Mouse (Mus musculus) ovary, postnatal 36 days (tissue): ENCODE measurements around the gene Ppp2ca.

Experiments used
- DNase-seq: peaks from one replicate; pipeline ENCODE4 v3.0.0; 2022; ENCODE audit warnings: low spot score, mixed read lengths

The Ppp2ca gene

DNA sequence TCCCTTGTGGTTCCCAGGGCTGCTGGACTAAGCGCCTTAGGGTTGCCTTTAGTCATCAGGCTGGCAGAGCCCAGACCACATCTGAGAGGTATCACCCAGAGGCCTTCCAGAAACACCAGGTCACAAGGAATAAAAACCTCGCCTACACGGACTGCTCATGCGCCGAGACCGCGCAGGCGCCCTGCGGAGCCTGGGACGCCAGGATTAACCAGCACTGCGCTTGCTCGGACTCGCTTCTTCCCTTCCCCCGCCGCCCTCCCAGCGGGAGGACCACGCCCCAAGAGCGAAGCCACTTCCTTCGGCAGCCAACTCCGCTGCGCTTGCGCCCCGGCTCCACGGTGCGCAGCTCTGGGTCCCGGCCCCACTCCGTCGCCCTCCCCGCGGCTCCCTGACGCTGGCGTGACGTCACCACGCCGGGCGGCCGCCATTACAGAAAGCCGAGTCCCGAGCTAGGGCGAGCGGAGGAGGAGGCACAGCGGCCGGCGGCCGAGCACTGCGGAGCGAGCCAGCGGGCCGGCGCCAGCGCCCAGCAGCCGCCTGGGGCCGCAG, at the start of gene Ppp2ca:
Ppp2ca (plus strand) TSS at position 284 of the 549 bp plus-strand sequence.
- peak; percentile 99 for DNase-seq

DNA sequence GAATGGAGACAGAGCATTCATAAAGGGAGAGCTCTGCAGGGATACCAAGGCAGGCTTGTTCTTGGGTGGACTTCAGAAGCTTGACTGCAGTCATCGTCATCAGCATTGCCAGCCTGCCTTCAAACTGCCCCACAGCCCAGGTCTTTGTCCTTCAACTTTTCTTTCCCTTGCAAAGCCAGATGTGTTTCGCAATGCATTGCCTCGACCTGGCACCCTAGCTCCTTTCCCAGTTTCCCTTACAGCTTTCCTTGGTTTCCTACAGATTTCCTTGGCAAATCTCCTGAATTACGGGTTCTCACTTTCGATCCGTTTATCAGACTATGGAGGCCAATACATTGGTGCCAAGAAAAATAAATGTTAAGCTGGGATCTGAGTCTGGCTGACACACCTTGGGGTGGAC, 45.1 kb upstream of the Ppp2ca start:
- no peak for DNase-seq

DNA sequence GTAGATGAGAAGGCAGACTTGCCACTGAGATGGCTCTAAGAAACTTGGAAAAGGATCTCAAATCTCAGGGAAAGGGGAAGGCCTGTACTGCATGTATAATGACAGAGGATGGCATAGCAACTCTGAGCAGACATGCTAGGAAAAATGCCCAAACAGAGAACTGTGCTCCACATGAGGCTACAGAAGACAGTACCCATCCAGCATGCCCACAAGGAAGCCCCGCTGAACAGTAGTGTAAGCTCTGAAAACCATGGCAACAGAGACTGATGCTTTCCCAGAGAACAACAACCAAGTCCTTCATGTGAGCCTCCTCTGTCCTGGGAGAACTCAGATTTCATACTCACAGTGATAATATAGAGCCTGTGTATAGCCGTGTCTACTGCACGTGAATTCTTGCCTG, 43.8 kb upstream of the Ppp2ca start:
- DNase-seq = no peak

DNA sequence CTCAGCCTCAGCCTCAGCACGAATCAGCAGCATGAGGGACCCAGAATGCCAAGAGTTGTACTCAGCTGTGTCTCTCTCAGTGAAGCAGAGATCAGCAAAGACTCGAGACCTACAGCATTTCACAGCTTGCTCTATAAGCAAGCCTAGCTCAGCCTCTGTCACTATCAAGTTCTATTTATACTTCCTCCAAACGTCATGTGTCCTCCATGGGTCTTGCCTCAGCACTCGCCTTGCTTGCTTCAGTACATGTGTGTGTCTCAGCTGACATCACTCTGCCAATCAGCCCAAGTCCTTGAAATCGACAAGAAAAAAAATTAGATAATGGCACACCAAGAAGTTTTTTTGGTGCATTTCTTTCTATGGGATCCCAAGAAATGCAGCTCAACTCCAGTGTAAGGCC, 42.3 kb upstream of the Ppp2ca start:
- DNase-seq = no peak

DNA sequence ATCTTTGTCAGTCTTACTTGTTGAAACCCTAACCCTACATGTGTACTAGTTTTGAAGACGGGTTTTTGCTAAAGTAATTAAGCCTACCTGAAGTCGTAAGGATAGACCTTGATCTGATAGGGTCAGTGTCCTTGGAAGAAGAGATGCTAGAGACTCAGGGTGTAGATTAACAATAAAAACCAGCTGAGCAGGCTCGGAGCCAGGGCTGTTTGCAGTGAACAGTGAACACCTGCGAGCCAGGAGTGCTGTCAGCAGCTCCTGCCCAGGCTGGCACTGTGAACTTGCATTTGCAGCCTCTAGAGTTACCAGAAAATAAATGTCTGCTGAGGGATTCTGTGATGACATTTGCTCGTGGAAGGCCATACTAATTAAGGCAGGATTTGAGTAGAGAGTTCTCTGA, 39.5 kb upstream of the Ppp2ca start:
- no peak for DNase-seq

- DNase-seq = no peak
Observed at GRCm38 (mm10) chr11:52060315-52060714, 38.2 kb upstream of the Ppp2ca start.

DNA sequence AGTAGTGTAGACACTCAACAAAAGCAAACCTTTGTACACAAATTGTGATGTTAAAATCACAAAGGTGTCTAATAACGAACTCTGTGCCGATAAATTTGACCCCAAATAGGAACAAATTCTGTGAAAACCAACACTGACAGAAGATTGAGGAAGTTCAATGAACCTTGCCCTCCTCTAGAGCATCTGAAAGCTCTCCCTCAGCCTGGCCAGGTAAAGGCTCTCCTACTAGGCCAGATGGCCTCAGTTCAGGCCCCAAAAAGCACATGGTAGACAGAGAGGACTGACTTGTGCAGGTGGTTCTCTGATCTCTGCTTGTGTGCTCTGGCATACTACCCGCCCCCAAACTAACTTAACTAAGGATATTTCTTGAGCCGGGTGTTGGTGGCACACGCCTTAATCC, 36.1 kb upstream of the Ppp2ca start:
- DNase-seq = no peak

DNA sequence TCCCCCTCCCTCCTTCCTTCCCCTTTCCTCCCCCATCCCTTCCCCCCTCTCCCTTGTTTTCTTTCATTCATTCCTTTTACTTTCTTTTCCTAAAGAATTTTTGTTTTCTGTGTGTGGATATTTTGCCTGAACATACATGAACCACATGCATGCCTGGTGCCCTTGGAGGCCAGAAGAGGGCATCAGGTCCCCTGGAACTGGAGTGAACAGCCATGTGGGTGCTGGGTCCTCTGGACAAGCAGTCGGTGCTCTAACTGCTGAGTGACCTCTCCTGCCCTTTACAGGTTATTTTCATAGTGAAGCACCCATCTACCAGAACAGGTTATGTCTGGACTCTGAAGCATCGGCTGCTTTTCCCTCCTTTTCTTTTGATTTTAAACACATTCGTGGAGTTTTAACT, 34.1 kb upstream of the Ppp2ca start:
- DNase-seq = no peak

GRCm38 (mm10) chr11:52065841-52066240, 32.6 kb upstream of the Ppp2ca start:
- DNase-seq = no peak

DNA sequence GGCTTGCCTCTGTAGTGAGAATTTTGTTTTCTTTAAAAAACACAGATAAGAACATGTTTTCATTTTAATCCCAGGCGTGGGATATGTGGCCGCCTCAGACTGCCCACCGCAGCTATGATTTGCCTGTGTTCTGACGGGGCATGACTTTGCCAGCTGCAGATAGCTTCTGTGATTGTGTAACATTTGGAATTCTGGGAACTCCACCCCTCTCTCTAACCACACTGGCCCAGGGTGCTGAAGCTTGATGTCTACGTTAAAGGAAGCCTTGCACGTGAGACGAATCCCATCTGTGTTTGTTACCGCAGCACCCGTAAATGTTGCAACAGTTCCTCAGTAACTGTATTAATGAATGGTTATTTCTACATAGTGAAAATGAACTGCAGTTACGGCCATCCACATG, 26.7 kb upstream of the Ppp2ca start:
- no peak for DNase-seq

GRCm38 (mm10) chr11:52073528-52074170, 24.8 kb upstream of the Ppp2ca start:
- no peak for DNase-seq

DNA sequence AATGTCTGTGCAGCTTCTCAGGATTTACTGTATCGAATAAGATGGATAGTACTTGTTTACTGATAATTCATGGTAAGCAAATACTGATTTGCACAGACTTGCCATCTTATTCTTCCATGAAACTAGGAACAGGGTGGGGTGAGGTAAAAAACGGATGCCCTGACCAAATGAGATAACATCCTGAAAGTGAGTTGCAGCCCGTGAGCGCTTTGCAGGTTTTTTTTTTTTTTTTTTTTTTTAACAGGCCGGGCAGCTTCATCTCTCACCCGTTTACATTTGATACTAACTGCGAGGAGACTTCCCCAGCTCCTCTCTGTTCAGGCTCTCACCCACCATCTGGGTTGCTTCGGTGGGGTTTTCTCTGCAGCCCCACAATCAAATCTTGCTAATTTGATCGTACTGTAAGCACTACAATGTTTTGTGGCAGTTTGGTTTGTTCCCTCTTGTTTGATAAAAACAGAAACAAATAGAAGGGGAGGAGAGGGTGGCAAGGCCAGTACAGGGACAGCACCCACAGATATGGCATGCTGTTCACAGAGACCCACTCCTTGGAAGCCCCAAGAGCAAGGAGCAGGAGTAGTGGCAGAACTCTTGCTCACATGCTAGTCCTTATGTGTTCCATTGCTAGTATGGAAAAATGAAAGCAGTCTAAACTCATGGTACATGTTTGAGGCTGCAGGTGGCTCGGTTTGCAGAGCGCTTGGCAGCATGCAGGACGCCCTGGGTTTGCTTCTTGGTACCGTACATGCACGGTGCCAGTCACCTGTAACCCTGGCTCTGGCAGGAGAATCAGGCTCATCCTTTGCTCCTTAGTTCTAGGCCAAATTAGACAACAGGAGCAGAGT, 23.6 kb upstream of the Ppp2ca start:
- DNase-seq = no peak

GRCm38 (mm10) chr11:52075794-52076633, 22.5 kb upstream of the Ppp2ca start:
- no peak for DNase-seq

GRCm38 (mm10) chr11:52076742-52077352, 21.6 kb upstream of the Ppp2ca start:
- DNase-seq = no peak

GRCm38 (mm10) chr11:52077939-52078338, 20.5 kb upstream of the Ppp2ca start:
- DNase-seq = no peak

DNA sequence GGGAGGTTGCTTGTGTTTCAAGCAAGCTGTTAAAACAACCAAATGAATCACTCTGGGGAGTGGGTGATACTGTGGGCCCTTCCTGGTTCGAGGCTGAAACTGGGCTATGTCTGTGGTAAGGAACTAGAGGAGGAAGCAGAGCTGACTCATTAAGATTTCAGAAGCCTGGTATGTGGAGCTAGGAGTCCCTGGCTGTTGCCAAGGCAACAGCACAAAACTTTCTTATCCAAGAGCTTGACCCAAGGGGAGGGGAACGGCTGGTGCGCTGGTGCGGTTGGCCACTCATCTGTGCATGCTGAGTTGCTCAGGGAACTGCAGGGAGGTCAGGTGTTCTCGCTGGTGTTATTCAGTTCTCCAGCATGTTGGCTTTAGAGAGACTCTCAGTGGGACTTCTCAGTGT, 18.5 kb upstream of the Ppp2ca start:
- peak; percentile 19 for DNase-seq

GRCm38 (mm10) chr11:52080656-52081055, 17.8 kb upstream of the Ppp2ca start:
- DNase-seq = no peak

DNA sequence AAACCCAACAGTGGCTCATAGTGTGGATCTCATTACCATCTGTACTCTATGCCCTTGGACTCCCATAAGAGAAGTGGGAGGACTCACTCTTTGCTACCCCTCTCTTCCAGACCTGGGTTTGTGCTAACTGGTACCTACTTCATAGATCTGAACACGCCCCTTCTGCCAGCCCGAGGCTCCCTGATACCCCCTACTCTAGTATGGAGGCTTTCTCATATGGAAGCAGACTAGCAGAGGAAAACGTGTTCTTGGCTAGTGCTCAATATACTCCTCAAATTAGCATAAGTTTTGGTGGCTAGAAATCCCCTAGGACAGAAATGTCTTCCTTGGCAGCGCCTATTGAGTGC, 12.7 kb upstream of the Ppp2ca start:
- DNase-seq = no peak

DNA sequence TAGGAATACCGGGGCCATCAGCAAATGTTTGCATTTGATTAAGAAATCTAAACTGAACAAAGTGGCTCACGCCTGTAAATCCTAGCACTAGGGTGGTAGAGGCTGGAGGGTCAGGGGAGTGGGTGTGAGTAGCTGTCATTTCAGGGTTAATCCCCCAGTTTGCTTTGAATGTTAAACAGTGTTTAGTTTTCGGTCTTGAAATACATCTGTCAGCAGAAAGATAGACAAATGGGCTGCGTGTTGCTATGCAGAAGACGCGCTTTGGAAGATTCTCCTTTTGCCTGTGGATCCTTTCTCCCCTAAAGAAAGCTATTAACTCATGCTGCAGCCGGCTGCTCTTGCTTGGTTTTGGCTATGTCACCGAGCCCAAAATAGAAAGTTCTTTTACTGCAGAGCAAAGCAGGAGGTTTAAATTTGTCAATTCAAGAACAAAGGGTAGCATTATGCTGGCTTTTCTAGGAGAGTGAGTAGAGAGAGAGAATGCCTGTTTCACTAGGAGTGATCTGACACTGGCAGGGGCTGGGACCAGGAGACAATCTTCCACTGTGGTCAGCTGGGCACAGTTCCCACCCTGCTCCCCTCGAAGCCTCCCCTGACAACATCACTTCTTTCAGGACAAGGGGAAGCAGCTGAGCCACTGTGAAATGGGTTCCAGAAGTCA, 12.1 kb upstream of the Ppp2ca start:
- DNase-seq = no peak

GRCm38 (mm10) chr11:52089291-52089690, 9.2 kb upstream of the Ppp2ca start:
- DNase-seq = no peak

GRCm38 (mm10) chr11:52091261-52091660, 7.2 kb upstream of the Ppp2ca start:
- DNase-seq = no peak

DNA sequence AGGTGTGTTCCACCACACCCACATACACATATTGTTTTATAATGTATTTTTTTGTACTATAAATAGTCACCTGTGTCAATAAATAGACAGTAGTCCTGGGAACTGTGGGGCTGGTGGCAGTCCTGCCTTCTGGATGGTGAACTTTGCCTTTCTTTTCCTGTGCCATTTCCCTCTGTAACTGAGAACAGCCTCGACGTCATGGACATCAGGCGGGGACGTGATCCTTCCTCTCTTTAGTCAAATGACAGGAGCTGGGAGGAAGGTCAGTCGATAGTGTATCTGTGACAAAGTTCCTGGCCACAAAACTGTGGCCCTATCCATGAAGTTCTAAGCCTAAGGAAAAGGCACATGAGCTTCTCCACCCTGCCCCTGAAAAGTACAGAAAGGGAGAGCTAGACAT, 3.9 kb upstream of the Ppp2ca start:
- no peak for DNase-seq
